Mouse (Mus musculus): Measurements from ENCODE around the gene Lrfn3.
A peak's percentile ranks its signal among the peaks of the same experiment; 100 is the strongest.

Gene Lrfn3

GRCm38 (mm10) chr7:30346635-30347379 is 15.8 kb downstream of the Lrfn3 start:
- DNase-seq (ENCODE audit: low spot score) = peak; percentile 47

GRCm38 (mm10) chr7:30339432-30340109 is 23.0 kb downstream of the Lrfn3 start:
- DNase-seq (ENCODE audit: low spot score) = no peak

- DNase-seq (ENCODE audit: low spot score) = peak; percentile 64
Observed at GRCm38 (mm10) chr7:30336384-30336783, 26.2 kb downstream of the Lrfn3 start.

GRCm38 (mm10) chr7:30335688-30336087 is 26.9 kb downstream of the Lrfn3 start:
- no peak for DNase-seq (ENCODE audit: low spot score)

- no peak for DNase-seq (ENCODE audit: low spot score)
Observed at GRCm38 (mm10) chr7:30334563-30334962, 28.0 kb downstream of the Lrfn3 start.

GRCm38 (mm10) chr7:30333436-30333835 is 29.1 kb downstream of the Lrfn3 start:
- no peak for DNase-seq (ENCODE audit: low spot score)

GRCm38 (mm10) chr7:30332622-30333259 is 29.8 kb downstream of the Lrfn3 start:
- no peak for DNase-seq (ENCODE audit: low spot score)

GRCm38 (mm10) chr7:30331887-30332286 is 30.7 kb downstream of the Lrfn3 start:
- peak; percentile 65 for DNase-seq (ENCODE audit: low spot score)

- DNase-seq (ENCODE audit: low spot score) = no peak
Observed at GRCm38 (mm10) chr7:30328379-30328778, 34.2 kb downstream of the Lrfn3 start.

- no peak for DNase-seq (ENCODE audit: low spot score)
Observed at GRCm38 (mm10) chr7:30327140-30327539, 35.4 kb downstream of the Lrfn3 start.

GRCm38 (mm10) chr7:30326427-30326826 is 36.1 kb downstream of the Lrfn3 start:
- no peak for DNase-seq (ENCODE audit: low spot score)

GRCm38 (mm10) chr7:30325364-30325763 is 37.2 kb downstream of the Lrfn3 start:
- peak; percentile 67 for DNase-seq (ENCODE audit: low spot score)

GRCm38 (mm10) chr7:30324300-30324944 is 38.1 kb downstream of the Lrfn3 start:
- no peak for DNase-seq (ENCODE audit: low spot score)

- DNase-seq (ENCODE audit: low spot score) = no peak
Observed at GRCm38 (mm10) chr7:30323795-30324194, 38.8 kb downstream of the Lrfn3 start, which contains the start of gene Sdhaf1. Gene Sdhaf1, minus strand, starts transcription at chr7:30323895.

- peak; percentile 50 for DNase-seq (ENCODE audit: low spot score)
Observed at GRCm38 (mm10) chr7:30322865-30323264, 39.7 kb downstream of the Lrfn3 start.

- DNase-seq (ENCODE audit: low spot score) = peak; percentile 95
Observed at GRCm38 (mm10) chr7:30322285-30322667, 40.3 kb downstream of the Lrfn3 start.

GRCm38 (mm10) chr7:30321539-30322284 is 40.9 kb downstream of the Lrfn3 start, which contains the start of gene E130208F15Rik:
Gene E130208F15Rik, plus strand, starts transcription at chr7:30321740.
- DNase-seq (ENCODE audit: low spot score) = peak; percentile 83

GRCm38 (mm10) chr7:30320946-30321345 is 41.6 kb downstream of the Lrfn3 start:
- no peak for DNase-seq (ENCODE audit: low spot score)

- DNase-seq (ENCODE audit: low spot score) = no peak
Observed at GRCm38 (mm10) chr7:30318142-30318541, 44.4 kb downstream of the Lrfn3 start.

GRCm38 (mm10) chr7:30315559-30316529 is 46.7 kb downstream of the Lrfn3 start:
- no peak for DNase-seq (ENCODE audit: low spot score)
